In genomic region chr4:134243516-134244250, GRCm38 (mm10) we compare ENCODE assay signal across 11 mouse cellular contexts. TPM values are rescaled to one million over a fixed set of nuclear protein-coding genes. Genes with fewer than 3 reads are reported as not detected.
DNase-seq lines count a peak whose midpoint lies in the region; ATAC-seq lines count a peak whose summit lies in the region.
"Had no signal": no experiment of that assay in that cellular context is flagged by ENCODE, and none has a peak within 500 bp of the region (broad histone marks: within the 10 kb centered on the region; RNA-seq: fewer than 3 reads in every experiment).

E130218I03Rik (plus strand) TSS chr4:134243662.

- H3K27me3 ChIP-seq in liver, embryonic 11.5 days (replicated peaks; ENCODE audit: control insufficient read depth, insufficient read depth, low read length), result peaks cover 27% of the 10 kb centered on the region
- peaks cover 21% of the 10 kb centered on the region for H3K27me3 ChIP-seq in embryonic facial prominence, embryonic 15.5 days
- peaks cover 32% of the 10 kb centered on the region for H3K27me3 ChIP-seq in limb, embryonic 12.5 days

- H3K27ac ChIP-seq in liver, embryonic 11.5 days (ENCODE audit: low read depth, low read length), result no peak within 1 kb of the TSS
- H3K27ac ChIP-seq in embryonic facial prominence, embryonic 15.5 days (replicated peaks), result no peak within 1 kb of the TSS
- H3K27ac ChIP-seq in limb, embryonic 12.5 days, result no peak within 1 kb of the TSS

- 90% methylated on average over 17 of the region's 17 CpGs for WGBS in liver, embryonic 11.5 days
- WGBS in embryonic facial prominence, embryonic 15.5 days, result 80% methylated on average over 17 of the region's 17 CpGs
- 93% methylated on average over 17 of the region's 17 CpGs for WGBS in limb, embryonic 12.5 days

- no peaks in the 10 kb centered on the region for H3K9me3 ChIP-seq in liver, embryonic 11.5 days (ENCODE audit: control insufficient read depth, low read length)
- no peaks in the 10 kb centered on the region for H3K9me3 ChIP-seq in embryonic facial prominence, embryonic 15.5 days (replicated peaks)
- H3K9me3 ChIP-seq in limb, embryonic 12.5 days, result no peaks in the 10 kb centered on the region

- no peaks in the 10 kb centered on the region for H3K36me3 ChIP-seq in liver, embryonic 11.5 days (ENCODE audit: control insufficient read depth, insufficient read depth, low read length)
- no peaks in the 10 kb centered on the region for H3K36me3 ChIP-seq in embryonic facial prominence, embryonic 15.5 days
- H3K36me3 ChIP-seq in limb, embryonic 12.5 days, result no peaks in the 10 kb centered on the region

- ATAC-seq in liver, embryonic 11.5 days (replicated peaks; ENCODE audit: low FRiP score), result no peak
- no peak for ATAC-seq in embryonic facial prominence, embryonic 15.5 days (ENCODE audit: insufficient number of reproducible peaks, low FRiP score, low TSS enrichment, low read depth)
- no peak for ATAC-seq in limb, embryonic 12.5 days (ENCODE audit: insufficient number of reproducible peaks, insufficient read depth, low FRiP score, low TSS enrichment, low read depth)
- ATAC-seq in megakaryocyte-erythroid progenitor cell, adult 5-6 weeks (replicated peaks; ENCODE audit: low FRiP score, low TSS enrichment, poor library complexity, severe bottlenecking), result no peak

- H3K4me1 ChIP-seq in liver, embryonic 11.5 days (replicated peaks; ENCODE audit: control insufficient read depth, insufficient read depth, low read length), result peaks cover 12% of the 10 kb centered on the region
- peaks cover 20% of the 10 kb centered on the region for H3K4me1 ChIP-seq in embryonic facial prominence, embryonic 15.5 days
- peaks cover 15% of the 10 kb centered on the region for H3K4me1 ChIP-seq in limb, embryonic 12.5 days (replicated peaks)

- H3K4me3 ChIP-seq in liver, embryonic 11.5 days (ENCODE audit: low read depth, low read length), result peak within 1 kb of the TSS; percentile 85
- H3K4me3 ChIP-seq in embryonic facial prominence, embryonic 15.5 days (replicated peaks), result peak within 1 kb of the TSS; percentile 82
- H3K4me3 ChIP-seq in limb, embryonic 12.5 days (replicated peaks), result peak within 1 kb of the TSS; percentile 83

- DNase-seq in liver, embryonic 11.5 days (ENCODE audit: low spot score), result no peak
- DNase-seq in liver, result no peak
- peak; percentile 97 for DNase-seq in retina, postnatal 1 day
- DNase-seq in lung, postnatal 36 days, result no peak
- no peak for DNase-seq in adrenal gland, adult 18-20 months (ENCODE audit: low spot score in 2 of 2)
- DNase-seq: adrenal gland, adult 2 months had no signal

- no peak within 1 kb of the TSS for H3K9ac ChIP-seq in liver, embryonic 11.5 days (ENCODE audit: low read depth, low read length)
- H3K9ac ChIP-seq in embryonic facial prominence, embryonic 15.5 days, result no peak within 1 kb of the TSS
- peak within 1 kb of the TSS; percentile 78; the same call in 1 of the 2 replicates for H3K9ac ChIP-seq in limb, embryonic 12.5 days (replicated peaks)

- peak within 1 kb of the TSS; percentile 69 for H3K4me2 ChIP-seq in liver, embryonic 11.5 days
- peak within 1 kb of the TSS; percentile 88 for H3K4me2 ChIP-seq in embryonic facial prominence, embryonic 15.5 days (replicated peaks)
- H3K4me2 ChIP-seq in limb, embryonic 12.5 days, result peak within 1 kb of the TSS; percentile 94

RNA-seq across cellular contexts. Expression of gene E130218I03Rik, which starts in this region (rescaled TPM):
- polyA plus RNA-seq in liver, embryonic 11.5 days (2014; fragmentation: Nextera tagmentation; extraction: Ambion mirVana), result 0.39 and 0.52 TPM in 2 replicates
- 0.30 and 0.33 TPM in 2 replicates for polyA plus RNA-seq in embryonic facial prominence, embryonic 15.5 days (2015; fragmentation: Nextera tagmentation; extraction: Ambion mirVana)
- polyA plus RNA-seq in limb, embryonic 12.5 days (2016; fragmentation: Nextera tagmentation; extraction: Ambion mirVana), result 0.78 and 0.96 TPM in 2 replicates
- not detected in 2 replicates for total RNA-seq in megakaryocyte-erythroid progenitor cell, adult 5-6 weeks (2014; fragmentation: Nextera tagmentation)
- not detected in 2 replicates for total RNA-seq in megakaryocyte-erythroid progenitor cell, adult 5-6 weeks (2017)
- total RNA-seq in adrenal gland, adult 18-20 months (2021), result not detected
- total RNA-seq: adrenal gland, adult 2 months; hematopoietic stem cell, adult 5-6 weeks had no signal
- polyA plus RNA-seq: adrenal gland, adult 2 months; spleen, adult 2 months had no signal
